Mouse (Mus musculus): ENCODE measurements around the gene Defb11.

The Defb11 gene

DNA sequence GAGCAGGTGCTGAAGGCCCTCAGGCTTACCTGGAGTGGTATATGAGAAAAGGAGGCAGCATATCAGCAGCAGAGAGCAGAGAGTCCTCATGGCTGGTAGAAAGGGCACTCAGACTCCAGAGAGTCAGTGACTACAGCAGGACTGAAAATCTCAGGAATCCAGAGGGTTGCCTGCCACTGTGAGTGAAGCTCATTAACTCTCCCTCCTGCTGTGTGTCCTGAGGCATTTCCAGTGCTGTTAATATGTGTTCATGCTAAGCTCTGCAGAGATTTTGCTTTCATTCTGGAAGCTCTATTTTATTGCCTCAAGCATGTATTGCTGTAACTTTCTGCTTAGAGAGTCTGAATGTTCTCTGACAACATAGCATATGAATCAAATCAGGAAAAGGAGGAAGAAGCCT lies at the start of gene Defb11:
Gene Defb11, minus strand, starts transcription at position 123 of the 400 bp plus-strand sequence.

DNA sequence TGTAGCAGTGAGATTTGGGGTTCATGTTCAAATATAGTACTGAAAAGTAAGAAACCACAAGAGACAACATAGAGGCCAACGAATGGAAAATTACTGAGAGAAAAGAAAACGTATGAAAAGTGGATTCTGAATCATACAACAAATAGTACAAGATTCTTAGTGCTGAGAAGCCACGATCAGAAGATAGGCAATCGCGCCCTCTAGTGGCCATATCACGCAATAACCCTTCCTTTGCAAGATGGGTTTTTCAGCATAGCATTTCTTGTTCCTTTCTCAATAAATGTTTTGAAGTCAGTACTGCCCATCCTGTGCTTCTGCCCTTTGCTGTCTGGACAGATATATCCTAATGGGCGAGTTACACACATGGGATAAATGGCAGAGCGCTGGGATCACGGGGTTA lies 49.1 kb upstream of the Defb11 start:
- WGBS = 5% methylated on average over 9 of the region's 9 CpGs

DNA sequence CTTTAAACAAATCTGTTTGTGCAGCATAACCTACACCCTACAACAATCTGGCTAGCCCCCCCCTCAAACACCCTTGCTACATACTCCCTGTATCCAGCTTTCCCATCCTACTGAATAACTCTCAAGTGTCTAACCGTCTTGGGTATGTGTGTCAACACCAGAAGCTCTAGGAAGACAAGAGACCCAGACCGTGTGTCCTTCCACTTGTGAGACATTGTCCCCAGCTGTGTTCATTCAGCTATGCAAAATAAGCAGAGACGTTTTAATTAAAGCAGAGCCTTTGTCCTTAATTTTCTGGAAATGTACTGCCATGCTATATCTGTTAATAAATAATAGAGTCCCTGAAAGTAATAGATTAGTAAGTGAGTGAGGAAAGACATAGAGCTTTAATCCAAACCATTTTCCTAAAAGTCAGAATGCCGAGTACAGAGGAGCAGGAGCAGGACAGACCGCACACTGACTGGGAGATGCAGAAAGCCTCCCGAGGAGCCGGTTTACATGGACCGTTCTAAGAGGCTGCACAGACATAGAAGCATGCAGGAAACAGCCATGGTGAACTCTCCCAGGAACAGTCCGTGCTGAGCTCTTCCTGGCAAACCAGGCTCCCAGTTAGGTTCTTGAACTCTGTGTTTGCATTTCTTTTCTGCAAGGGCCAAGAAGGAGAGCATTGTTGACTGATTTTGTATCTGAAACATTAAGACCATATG lies 41.3 kb upstream of the Defb11 start:
- 61% methylated on average over 9 of the region's 9 CpGs for WGBS

DNA sequence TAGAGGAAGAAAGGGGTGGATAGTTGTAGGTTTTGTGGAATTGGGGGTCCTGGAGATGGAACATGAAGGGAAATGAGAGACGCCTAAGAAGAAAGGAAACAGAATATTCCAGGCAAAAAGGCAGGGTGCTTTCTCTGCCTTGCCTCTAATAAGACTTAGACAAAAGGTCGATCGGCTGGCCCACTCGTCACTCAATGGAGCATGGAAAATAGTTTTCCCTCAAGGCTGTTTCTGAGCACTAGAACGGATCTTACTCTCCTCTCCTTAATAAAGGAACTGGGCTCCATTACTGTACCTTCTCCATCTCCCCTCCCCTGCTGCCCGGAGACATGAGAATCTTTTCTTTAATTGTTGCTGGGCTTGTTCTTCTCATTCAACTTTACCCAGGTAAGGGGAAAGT lies 40.2 kb upstream of the Defb11 start, which contains the start of gene Defb13:
Gene Defb13, plus strand, starts transcription at position 301 of the 400 bp plus-strand sequence.
- 81% methylated on average over 6 of the region's 6 CpGs for WGBS

DNA sequence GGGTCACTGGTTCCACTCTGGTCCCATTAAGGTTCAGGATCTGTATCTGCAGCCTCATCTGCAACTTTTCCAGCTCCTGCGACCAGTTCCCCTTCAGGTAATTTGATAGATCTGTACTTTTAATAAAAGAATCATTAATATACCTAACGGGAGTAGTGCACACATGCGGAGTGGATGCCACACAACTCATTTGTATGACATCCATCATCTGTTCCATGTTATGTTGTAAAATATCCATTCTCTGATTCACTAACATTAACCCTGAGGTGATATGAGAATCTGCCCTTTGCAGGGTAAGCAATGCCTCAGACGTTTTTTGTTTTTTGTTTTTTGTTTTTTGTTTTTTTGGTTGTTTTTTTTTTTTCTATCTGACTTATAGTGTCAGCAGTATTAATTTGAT lies 31.8 kb upstream of the Defb11 start, which contains the start of gene Defb35:
Gene Defb35, plus strand, starts transcription at position 301 of the 400 bp plus-strand sequence.
- WGBS = 84% methylated on average over 4 of the region's 4 CpGs

DNA sequence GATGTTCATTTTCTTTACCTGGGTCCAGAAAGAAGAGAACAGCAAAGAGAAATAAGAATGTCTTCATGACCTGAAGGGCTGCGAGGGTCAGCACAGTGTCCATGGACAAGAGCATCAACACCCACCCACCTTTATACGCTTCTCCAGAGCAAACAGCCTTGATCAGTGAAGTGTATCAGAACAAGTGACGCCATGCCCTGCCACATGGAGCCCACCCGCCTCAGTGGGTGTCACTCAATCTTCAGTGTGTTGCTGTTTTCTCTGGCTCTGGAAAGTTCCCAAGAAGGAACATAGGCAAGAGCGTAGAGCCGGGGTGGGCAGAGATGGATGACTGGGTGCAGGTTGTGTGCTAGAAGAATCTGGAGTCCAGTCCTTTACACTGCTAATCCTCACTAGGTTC lies 26.4 kb upstream of the Defb11 start, which contains the start of gene Defb15:
Gene Defb15, minus strand, starts transcription at position 101 of the 400 bp plus-strand sequence.
- 92% methylated on average over 6 of the region's 6 CpGs for WGBS

DNA sequence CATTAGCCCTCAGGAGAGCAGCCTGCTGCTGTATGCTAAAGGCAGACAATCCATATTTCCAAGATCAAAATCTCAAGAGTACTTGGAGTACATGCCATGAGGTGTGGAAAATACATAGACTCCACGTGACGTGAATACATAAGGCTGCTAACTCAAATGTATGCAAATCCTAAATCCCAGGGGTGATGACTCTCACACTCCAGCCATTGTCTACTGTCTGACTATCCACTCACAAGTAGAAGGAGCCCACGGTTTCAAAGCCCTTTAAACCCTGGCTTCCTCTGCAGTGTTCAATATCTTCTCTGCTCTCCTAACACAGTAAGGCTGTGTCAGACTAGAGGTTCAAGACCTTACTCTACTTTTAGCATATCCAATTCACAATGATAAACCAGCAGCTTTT lies 24.5 kb upstream of the Defb11 start:
- 86% methylated on average over 3 of the region's 3 CpGs for WGBS

DNA sequence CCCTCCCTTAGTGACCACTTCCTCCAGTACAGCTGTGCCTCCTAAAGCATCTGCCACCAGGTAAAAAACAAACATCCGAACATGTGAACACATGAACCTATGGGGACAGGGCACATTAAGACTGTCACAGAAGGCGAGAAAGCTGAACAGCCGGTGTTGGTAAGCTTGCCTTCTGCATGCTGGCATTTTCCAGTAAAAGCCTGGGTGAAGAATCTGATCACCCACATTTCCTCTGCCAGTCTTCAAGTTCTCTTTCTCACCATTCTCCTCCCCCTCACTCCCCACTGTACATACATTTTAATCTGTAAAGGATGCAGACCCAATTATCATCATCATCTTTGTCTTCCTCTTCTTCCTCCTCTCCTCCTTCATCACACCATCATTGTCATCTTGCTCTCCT lies 9.4 kb upstream of the Defb11 start:
- 59% methylated on average over 3 of the region's 3 CpGs for WGBS

DNA sequence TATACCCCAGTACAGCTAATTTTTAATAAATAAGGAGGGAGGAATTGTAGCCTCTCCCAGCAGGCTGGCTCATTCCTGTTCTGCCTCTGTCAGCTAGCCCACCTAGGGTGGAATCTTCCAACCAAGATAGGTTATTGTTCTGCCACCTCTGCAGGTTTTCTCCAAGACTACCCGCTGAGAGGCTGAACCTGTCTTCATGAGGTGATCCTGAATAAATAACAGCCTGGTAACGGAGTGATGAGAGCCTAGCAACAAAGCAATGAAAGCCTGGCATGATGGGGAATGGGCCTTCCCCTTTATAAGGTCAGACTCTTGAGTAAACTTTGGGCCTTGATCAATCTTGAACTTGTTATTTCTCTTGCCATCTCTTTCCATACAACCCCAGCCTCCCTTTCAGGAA lies 6.3 kb upstream of the Defb11 start:
- WGBS = 31% methylated on average over 2 of the region's 2 CpGs

DNA sequence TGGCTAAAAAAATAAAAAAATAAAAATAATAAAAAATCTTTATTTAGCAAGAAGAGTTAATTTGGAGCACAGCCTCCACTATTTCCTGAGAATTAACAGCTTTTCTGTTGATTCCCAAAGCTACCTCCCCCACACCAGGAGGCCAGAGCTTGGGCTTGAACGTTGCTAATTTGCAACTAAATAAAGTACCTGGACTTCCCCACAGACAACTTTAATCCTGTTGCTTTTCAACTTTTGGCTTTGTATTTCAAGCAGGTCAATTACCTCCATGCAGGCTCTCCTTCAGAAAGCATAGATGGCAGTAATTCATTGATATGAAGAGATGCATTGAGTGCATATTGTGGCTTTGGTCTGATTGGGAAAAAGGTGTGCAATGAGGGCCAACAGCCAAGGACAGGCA lies 5.7 kb upstream of the Defb11 start:
- 2% methylated on average over 1 of the region's 1 CpGs for WGBS

DNA sequence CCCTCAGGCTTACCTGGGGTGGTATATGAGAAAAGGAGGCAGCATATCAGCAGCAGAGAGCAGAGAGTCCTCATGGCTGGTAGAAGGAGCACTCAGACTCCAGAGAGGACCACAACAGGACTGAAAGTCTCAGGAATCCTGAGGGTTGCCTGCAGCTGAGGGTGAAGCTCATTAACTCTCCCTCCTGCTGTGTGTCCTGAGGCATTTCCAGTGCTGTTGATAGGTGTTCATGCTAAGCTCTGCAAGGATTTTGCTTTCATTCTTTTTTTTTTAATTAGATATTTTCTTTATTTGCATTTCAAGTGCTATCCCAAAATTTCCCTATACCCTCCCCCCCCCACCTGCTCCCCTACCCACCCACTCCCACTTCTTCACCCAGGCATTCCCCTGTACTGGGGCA lies 20.9 kb downstream of the Defb11 start, which contains the start of gene Defb9:
Gene Defb9, minus strand, starts transcription at position 101 of the 400 bp plus-strand sequence.

DNA sequence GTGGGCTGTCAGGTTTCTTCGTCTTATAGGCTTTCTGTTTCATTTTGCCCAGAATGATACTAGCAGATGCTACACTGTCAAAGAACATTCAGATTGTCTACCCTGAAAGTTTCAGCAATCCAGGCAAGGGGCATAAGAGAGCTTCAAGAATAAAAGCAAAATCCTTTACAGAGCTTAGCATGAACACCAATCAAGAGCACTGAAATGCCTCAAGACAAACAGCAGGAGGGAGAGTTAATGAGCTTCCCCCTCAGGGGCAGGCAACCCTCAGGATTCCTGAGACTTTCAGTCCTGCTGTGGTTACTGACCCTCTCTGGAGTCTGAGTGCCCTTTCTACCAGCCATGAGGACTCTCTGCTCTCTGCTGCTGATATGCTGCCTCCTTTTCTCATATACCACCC lies 47.6 kb downstream of the Defb11 start, which contains the start of gene Defb10:
Gene Defb10, plus strand, starts transcription at position 316 of the 400 bp plus-strand sequence.
- 23% methylated on average over 1 of the region's 1 CpGs for WGBS

All from cerebral cortex, adult 2 months (tissue).